Mouse (Mus musculus) C2C12 (cell line): ENCODE data around the gene Sf3a1.

Experiments
- CEBPB ChIP-seq: IDR thresholded peaks from one replicate; pipeline ENCODE4 v1.6.1; 2011; ENCODE audit warnings: low read depth, mild to moderate bottlenecking, control low read depth, moderate library complexity
- CTCF ChIP-seq: IDR thresholded peaks from one replicate; pipeline ENCODE4 v1.5.1; 2011; ENCODE audit not compliant: control insufficient read depth, insufficient read depth, insufficient read length
- FOSL1 ChIP-seq: IDR thresholded peaks from one replicate; pipeline ENCODE4 v1.8.0; 2011; ENCODE audit warnings: mild to moderate bottlenecking, low read length; ENCODE audit not compliant: poor library complexity, insufficient read depth, severe bottlenecking
- MAX ChIP-seq: IDR thresholded peaks from one replicate; pipeline ENCODE4 v1.6.1; 2011; ENCODE audit warnings: mild to moderate bottlenecking, control low read depth
- MYOD1 ChIP-seq: IDR thresholded peaks from one replicate; pipeline ENCODE4 v1.6.1; 2011; ENCODE audit warnings: low read depth; ENCODE audit not compliant: control insufficient read depth, insufficient read length
- MYOG ChIP-seq: IDR thresholded peaks from one replicate; pipeline ENCODE4 v1.6.1; 2011; ENCODE audit not compliant: control insufficient read depth, insufficient read length; ENCODE audit errors: extremely low read depth
- USF1 ChIP-seq: IDR thresholded peaks from one replicate; pipeline ENCODE4 v1.6.1; 2011; ENCODE audit warnings: low read depth, mild to moderate bottlenecking, control low read depth, moderate library complexity

DNA sequence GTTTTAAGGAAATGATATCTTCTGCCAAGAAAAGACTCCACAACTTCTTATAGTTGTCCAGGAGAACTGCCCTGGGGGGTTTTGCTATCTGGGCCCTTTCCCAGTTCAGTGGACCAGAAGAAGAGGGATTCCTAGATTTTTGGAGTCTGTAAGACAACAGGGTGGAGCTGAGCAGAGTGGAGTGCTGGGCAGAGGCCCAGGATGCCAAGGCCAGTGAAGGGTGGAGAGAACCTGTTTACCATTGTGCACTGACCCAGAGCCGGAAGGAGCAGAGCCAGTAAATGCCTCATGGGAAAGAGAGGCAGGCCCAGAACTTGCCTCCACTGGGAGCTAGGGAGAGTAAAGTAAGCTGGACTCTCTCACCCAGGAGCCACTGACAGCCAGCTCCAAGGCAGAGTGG is 37.5 kb downstream of the Sf3a1 start:
- TF ChIP-seq CTCF (no peak), MYOG (no peak), MAX (no peak), MYOD1 (no peak), FOSL1 (no peak), CEBPB (no peak), USF1 (no peak)
